18 mouse cellular contexts compared by ENCODE assay signal in genomic region chr12:10266201-10266600, GRCm38 (mm10).
"Had no signal": no experiment of that assay in that cellular context is flagged by ENCODE, and none has a peak within 500 bp of the region (broad histone marks: within the 10 kb centered on the region; RNA-seq: fewer than 3 reads in every experiment).

No protein-coding gene starts in this region.

- H3K27me3 ChIP-seq: megakaryocyte, embryonic 14.5 days; midbrain, embryonic 13.5 days; midbrain, embryonic 15.5 days; neural tube, embryonic 13.5 days; neural tube, embryonic 15.5 days had no signal

- ATAC-seq: midbrain, embryonic 13.5 days; midbrain, embryonic 15.5 days had no signal

- H3K36me3 ChIP-seq: midbrain, embryonic 13.5 days; midbrain, embryonic 15.5 days; neural tube, embryonic 13.5 days; neural tube, embryonic 15.5 days had no signal

- H3K27ac ChIP-seq: midbrain, embryonic 13.5 days; midbrain, embryonic 15.5 days; neural tube, embryonic 13.5 days; neural tube, embryonic 15.5 days had no signal

- H3K9ac ChIP-seq: lung, embryonic 14.5 days; midbrain, embryonic 13.5 days; midbrain, embryonic 15.5 days; neural tube, embryonic 13.5 days; neural tube, embryonic 15.5 days had no signal

- H3K4me3 ChIP-seq: megakaryocyte, embryonic 14.5 days; midbrain, embryonic 13.5 days; midbrain, embryonic 15.5 days; neural tube, embryonic 13.5 days; neural tube, embryonic 15.5 days had no signal

- DNase-seq: lung, adult 18-20 months; lung, embryonic 14.5 days; lung, postnatal 10 days; lung, postnatal 4 days; retina, postnatal 1 day; right cerebral cortex, adult 18-20 months; right cerebral cortex, postnatal 25 days; right cerebral cortex, postnatal 4 days; spleen, adult 18-20 months; thymus, adult 18-20 months; thymus, postnatal 25 days; thymus, postnatal 4 days had no signal

- H3K4me2 ChIP-seq: lung, embryonic 14.5 days; midbrain, embryonic 11.5 days; midbrain, embryonic 13.5 days; midbrain, embryonic 15.5 days; neural tube, embryonic 13.5 days; neural tube, embryonic 15.5 days had no signal

- H3K4me1 ChIP-seq: megakaryocyte, embryonic 14.5 days; midbrain, embryonic 13.5 days; midbrain, embryonic 15.5 days; neural tube, embryonic 13.5 days; neural tube, embryonic 15.5 days had no signal

- H3K9me3 ChIP-seq: megakaryocyte, embryonic 14.5 days; midbrain, embryonic 13.5 days; midbrain, embryonic 15.5 days; neural tube, embryonic 13.5 days; neural tube, embryonic 15.5 days had no signal
